Mouse (Mus musculus): ENCODE results near the gene Kif18b.

DNA sequence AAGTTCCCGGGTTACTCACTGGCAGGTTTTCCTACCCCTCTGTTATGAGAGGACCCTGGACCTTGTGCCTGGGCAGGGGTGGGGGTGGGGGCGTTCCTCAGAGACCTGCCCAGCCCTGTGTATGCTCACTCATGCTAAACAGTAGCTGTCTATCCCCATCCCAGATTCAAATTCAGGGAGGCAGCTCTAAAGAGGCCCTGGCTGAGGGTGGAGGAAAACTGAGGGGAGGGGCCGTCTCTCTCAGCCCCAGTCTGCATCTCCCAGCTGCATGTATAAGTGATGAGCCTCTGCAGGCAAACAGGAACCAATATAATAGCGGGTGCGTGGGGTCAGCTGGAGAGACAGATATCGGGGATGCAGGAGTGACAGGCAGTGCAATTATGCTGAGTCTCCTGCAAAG lies 28.0 kb upstream of the Kif18b start:
- TF ChIP-seq SMC3 (IDR thresholded peaks at IDR 0.05; ENCODE audit: low read depth, low read length) (no peak), ETS1 (IDR thresholded peaks at IDR 0.05; ENCODE audit: low read depth, low read length) (no peak), CTCF (IDR thresholded peaks at IDR 0.05 in 2 of 3, conservative IDR thresholded peaks at IDR 0.05 in 1 of 3; ENCODE audit: control insufficient read depth in 1 of 3, insufficient read depth in 1 of 3, low read depth in 2 of 3, low read length in 3 of 3, poor library complexity in 1 of 3, severe bottlenecking in 1 of 3) (no peak), EP300 (IDR thresholded peaks at IDR 0.05; ENCODE audit: low read depth in 1 of 2, low read length in 2 of 2) (no peak), HCFC1 (IDR thresholded peaks at IDR 0.05; ENCODE audit: low read depth, low read length) (no peak), MAZ (IDR thresholded peaks at IDR 0.05; ENCODE audit: low read depth, low read length) (no peak)
